Mouse (Mus musculus) liver, embryonic 13.5 days (tissue): ENCODE results near the gene Ykt6. TPM values are rescaled to one million over a fixed set of nuclear protein-coding genes. Genes with fewer than 3 reads are reported as not detected.
A peak's percentile ranks its signal among the peaks of the same experiment; 100 is the strongest.
"Not testable (repeated sequence)": the region's sequence is repeated elsewhere in the genome, so short reads cannot be mapped to it uniquely, and the experiment has no call there.

ENCODE experiments used
- ATAC-seq: fragments of 200-750 bp; cut with Nextera tagmentation; 2 replicates; pipeline ENCODE4 v1.8.0; 2017; ENCODE audit warnings: low read depth, mild to moderate bottlenecking, moderate number of reproducible peaks, moderate library complexity
- DNase-seq: peaks from one replicate; pipeline ENCODE4 v3.0.0; 2022
- H3K27ac ChIP-seq: fragments of 300-500 bp; sonication (generic); 2 replicates; pipeline ENCODE4 v1.5.1; 2015; ENCODE audit warnings: moderate library complexity, mild to moderate bottlenecking, inconsistent platforms
- H3K27me3 ChIP-seq: fragments of 300-500 bp; sonication (generic); 2 replicates; pipeline ENCODE4 v1.6.1; 2015; ENCODE audit warnings: mild to moderate bottlenecking, inconsistent platforms
- H3K36me3 ChIP-seq: fragments of 300-500 bp; sonication (generic); 2 replicates; pipeline ENCODE4 v1.6.1; 2015; ENCODE audit warnings: mild to moderate bottlenecking, inconsistent platforms
- H3K4me1 ChIP-seq: fragments of 300-500 bp; sonication (generic); replicated peaks from 2 replicates; pipeline ENCODE4 v1.6.1; 2015; ENCODE audit warnings: inconsistent platforms
- H3K4me2 ChIP-seq: fragments of 300-500 bp; sonication (generic); 2 replicates; pipeline ENCODE4 v1.6.1; 2015; ENCODE audit warnings: inconsistent platforms, mild to moderate bottlenecking, moderate library complexity
- H3K4me3 ChIP-seq: fragments of 300-500 bp; sonication (generic); replicated peaks from 2 replicates; pipeline ENCODE4 v1.5.1; 2015; ENCODE audit warnings: mild to moderate bottlenecking, inconsistent platforms
- H3K9ac ChIP-seq: fragments of 300-500 bp; sonication (generic); 2 replicates; pipeline ENCODE4 v1.6.1; 2015; ENCODE audit warnings: mild to moderate bottlenecking, inconsistent platforms
- H3K9me3 ChIP-seq: fragments of 300-500 bp; sonication (generic); replicated peaks from 2 replicates; pipeline ENCODE4 v1.6.1; 2016; ENCODE audit warnings: inconsistent platforms
- WGBS: fragments of 180-500 bp; shearing (Covaris S2); methylation state at CpG from one replicate; pipeline ENCODE4 v1.1.7; 2015; ENCODE audit not compliant: insufficient replicate concordance; 5-methylcytosine and 5-hydroxymethylcytosine counted together
- polyA plus RNA-seq: library from polyadenylated mRNA; unstranded; fragments of >200 nt; fragmentation: Nextera tagmentation; extraction: Ambion mirVana; gene quantifications from 2 replicates; pipeline ENCODE4 v1.2.1, GENCODE M21; 2015

The Ykt6 gene
- polyA plus RNA-seq, 1 experiment from 2014 or later: 23.6 TPM

GRCm38 (mm10) chr11:5994880-5995279 lies 39.4 kb downstream of the Ykt6 start:
- 60% methylated on average over 3 of the region's 3 CpGs for WGBS
- Histone ChIP-seq H3K4me3 (no peak overlapping the region), H3K4me1 (no peaks in the 10 kb centered on the region), H3K9ac (no peak overlapping the region), H3K27me3 (no peaks in the 10 kb centered on the region), H3K36me3 (no peaks in the 10 kb centered on the region), H3K4me2 (no peak overlapping the region), H3K9me3 (no peaks in the 10 kb centered on the region), H3K27ac (no peak overlapping the region)
- DNase-seq (no peak), ATAC-seq (no peak)

GRCm38 (mm10) chr11:5995989-5996388 lies 40.5 kb downstream of the Ykt6 start:
- no peak overlapping the region for H3K9ac ChIP-seq
- H3K36me3 ChIP-seq: no peaks in the 10 kb centered on the region
- DNase-seq (peak; percentile 46), ATAC-seq (peak; percentile 54; the same call in 1 of the 2 replicates)
- H3K4me3 ChIP-seq: no peak overlapping the region
- no peak overlapping the region for H3K27ac ChIP-seq
- H3K27me3 ChIP-seq: no peaks in the 10 kb centered on the region
- H3K4me2 ChIP-seq: no peak overlapping the region
- H3K9me3 ChIP-seq: no peaks in the 10 kb centered on the region
- 8% methylated on average over 8 of the region's 8 CpGs for WGBS
- peaks cover 8% of the 10 kb centered on the region for H3K4me1 ChIP-seq

GRCm38 (mm10) chr11:5998472-5998871 lies 43.0 kb downstream of the Ykt6 start:
- 0 out of 2 replicates have a peak, but pooled peaks cover 1% of the 10 kb centered on the region for H3K27me3 ChIP-seq
- ATAC-seq (no peak), DNase-seq (no peak)
- no peak overlapping the region for H3K4me3 ChIP-seq
- H3K4me2 ChIP-seq: no peak overlapping the region
- H3K27ac ChIP-seq: no peak overlapping the region
- H3K4me1 ChIP-seq: peaks cover 10% of the 10 kb centered on the region
- no peaks in the 10 kb centered on the region for H3K9me3 ChIP-seq
- H3K9ac ChIP-seq: no peak overlapping the region
- 67% methylated on average over 2 of the region's 2 CpGs for WGBS
- no peaks in the 10 kb centered on the region for H3K36me3 ChIP-seq

- H3K4me1 ChIP-seq: peaks cover 10% of the 10 kb centered on the region
- no peak overlapping the region for H3K9ac ChIP-seq
- H3K4me3 ChIP-seq: no peak overlapping the region
- WGBS: 5% methylated on average over 8 of the region's 8 CpGs
- no peaks in the 10 kb centered on the region for H3K9me3 ChIP-seq
- peaks cover 12% of the 10 kb centered on the region; the same call in 1 of the 2 replicates for H3K27me3 ChIP-seq
- no peak overlapping the region for H3K4me2 ChIP-seq
- H3K36me3 ChIP-seq: no peaks in the 10 kb centered on the region
- no peak for DNase-seq
- ATAC-seq: 0 out of 2 replicates have a peak, but pooled peaks have one; percentile 29
- 0 out of 2 replicates have a peak overlapping the region, but pooled peaks have one; percentile 24 for H3K27ac ChIP-seq
These were observed 44.6 kb downstream of the Ykt6 start for GRCm38 (mm10) chr11:5999832-6000771.

GRCm38 (mm10) chr11:6000961-6001682 lies 45.6 kb downstream of the Ykt6 start:
- Histone ChIP-seq H3K4me2 (no peak overlapping the region), H3K27ac (no peak overlapping the region; the same call in 1 of the 2 replicates), H3K9ac (no peak overlapping the region), H3K36me3 (no peaks in the 10 kb centered on the region), H3K4me1 (peaks cover 10% of the 10 kb centered on the region), H3K4me3 (no peak overlapping the region), H3K9me3 (no peaks in the 10 kb centered on the region), H3K27me3 (peaks cover 14% of the 10 kb centered on the region; the same call in 1 of the 2 replicates)
- ATAC-seq (no peak), DNase-seq (no peak)
- 63% methylated on average over 14 of the region's 14 CpGs for WGBS

- Histone ChIP-seq H3K27ac (no peak overlapping the region), H3K36me3 (no peaks in the 10 kb centered on the region), H3K9me3 (no peaks in the 10 kb centered on the region), H3K9ac (no peak overlapping the region), H3K4me1 (peaks cover 10% of the 10 kb centered on the region), H3K27me3 (peaks cover 14% of the 10 kb centered on the region; the same call in 1 of the 2 replicates), H3K4me3 (no peak overlapping the region), H3K4me2 (no peak overlapping the region)
- no peak for DNase-seq
- no peak for ATAC-seq
- WGBS: 69% methylated on average over 9 of the region's 9 CpGs
These were observed 46.6 kb downstream of the Ykt6 start for GRCm38 (mm10) chr11:6001981-6002649.

- Histone ChIP-seq H3K9ac (no peak overlapping the region), H3K27me3 (peaks cover 21% of the 10 kb centered on the region), H3K27ac (no peak overlapping the region), H3K4me2 (no peak overlapping the region), H3K9me3 (no peaks in the 10 kb centered on the region), H3K4me1 (peaks cover 10% of the 10 kb centered on the region), H3K4me3 (no peak overlapping the region), H3K36me3 (no peaks in the 10 kb centered on the region)
- ATAC-seq: no peak
- 48% methylated on average over 2 of the region's 2 CpGs for WGBS
- no peak for DNase-seq
These were observed 47.6 kb downstream of the Ykt6 start for GRCm38 (mm10) chr11:6003046-6003639.

- 3% methylated on average over 1 of the region's 4 CpGs for WGBS
- not testable (repeated sequence) for DNase-seq, H3K4me1 ChIP-seq, H3K4me3 ChIP-seq, H3K4me2 ChIP-seq, H3K9ac ChIP-seq, ATAC-seq, H3K36me3 ChIP-seq, H3K9me3 ChIP-seq, H3K27ac ChIP-seq
- peaks cover 29% of the 10 kb centered on the region for H3K27me3 ChIP-seq
These were observed 50.0 kb downstream of the Ykt6 start for GRCm38 (mm10) chr11:6005374-6006043.

GRCm38 (mm10) chr11:6006351-6007009 lies 51.0 kb downstream of the Ykt6 start:
- not testable (repeated sequence) for DNase-seq, H3K9me3 ChIP-seq, H3K4me1 ChIP-seq, H3K36me3 ChIP-seq, H3K27ac ChIP-seq, H3K9ac ChIP-seq, ATAC-seq
- WGBS: 4% methylated on average over 40 of the region's 44 CpGs
- Histone ChIP-seq H3K4me3 (peak overlapping the region; percentile 55), H3K4me2 (peak overlapping the region; percentile 67), H3K27me3 (peaks cover 29% of the 10 kb centered on the region)
